Mouse (Mus musculus) heart, embryonic 11.5 days (tissue): Measurements from ENCODE around the gene Gsg1. TPM values are rescaled to one million over a fixed set of nuclear protein-coding genes. Genes with fewer than 3 reads are reported as not detected.
A peak's percentile ranks its signal among the peaks of the same experiment; 100 is the strongest.

Experiments
- ATAC-seq: fragments of 200-750 bp; cut with Nextera tagmentation; replicated peaks from 2 replicates; pipeline ENCODE4 v1.8.0; 2017; ENCODE audit warnings: moderate library complexity; ENCODE audit not compliant: insufficient number of reproducible peaks, low FRiP score, low TSS enrichment
- H3K27ac ChIP-seq: fragments of 300-500 bp; sonication (generic); 2 replicates; pipeline ENCODE4 v1.5.1; 2014; ENCODE audit warnings: mild to moderate bottlenecking, low read depth, low read length
- H3K27me3 ChIP-seq: fragments of 300-500 bp; sonication (generic); 2 replicates; pipeline ENCODE4 v1.6.1; 2014; ENCODE audit warnings: mild to moderate bottlenecking, low read length, mixed read lengths; ENCODE audit not compliant: control insufficient read depth, insufficient read depth
- H3K36me3 ChIP-seq: fragments of 300-500 bp; sonication (generic); 2 replicates; pipeline ENCODE4 v1.6.1; 2014; ENCODE audit warnings: mild to moderate bottlenecking, low read length, moderate library complexity, mixed read lengths; ENCODE audit not compliant: control insufficient read depth, insufficient read depth
- H3K4me1 ChIP-seq: fragments of 300-500 bp; sonication (generic); 2 replicates; pipeline ENCODE4 v1.6.1; 2014; ENCODE audit warnings: low read length; ENCODE audit not compliant: control insufficient read depth, insufficient read depth
- H3K4me2 ChIP-seq: fragments of 300-500 bp; sonication (generic); 2 replicates; pipeline ENCODE4 v1.6.1; 2014; ENCODE audit warnings: mild to moderate bottlenecking, moderate library complexity
- H3K4me3 ChIP-seq: fragments of 300-500 bp; sonication (generic); 2 replicates; pipeline ENCODE4 v1.5.1; 2014; ENCODE audit warnings: low read depth, low read length
- H3K9ac ChIP-seq: fragments of 300-500 bp; sonication (generic); 2 replicates; pipeline ENCODE4 v1.6.1; 2014; ENCODE audit warnings: mild to moderate bottlenecking, low read depth, low read length, moderate library complexity
- H3K9me3 ChIP-seq: fragments of 300-500 bp; sonication (generic); replicated peaks from 2 replicates; pipeline ENCODE4 v1.6.1; 2016; ENCODE audit warnings: low read length; ENCODE audit not compliant: control insufficient read depth
- WGBS: fragments of 180-500 bp; shearing (Covaris S2); extraction: QIAGEN DNeasy Blood & Tissue Kit; methylation state at CpG from one replicate; pipeline ENCODE4 v1.1.7; 2014; ENCODE audit not compliant: insufficient replicate concordance; 5-methylcytosine and 5-hydroxymethylcytosine counted together
- polyA plus RNA-seq: library from polyadenylated mRNA; unstranded; fragments of >200 nt; fragmentation: Nextera tagmentation; extraction: Ambion mirVana; gene quantifications from 2 replicates; pipeline ENCODE4 v1.2.1, GENCODE M21; 2014

Gene Gsg1
- polyA plus RNA-seq, 1 experiment from 2014 or later: 1.0 TPM

DNA sequence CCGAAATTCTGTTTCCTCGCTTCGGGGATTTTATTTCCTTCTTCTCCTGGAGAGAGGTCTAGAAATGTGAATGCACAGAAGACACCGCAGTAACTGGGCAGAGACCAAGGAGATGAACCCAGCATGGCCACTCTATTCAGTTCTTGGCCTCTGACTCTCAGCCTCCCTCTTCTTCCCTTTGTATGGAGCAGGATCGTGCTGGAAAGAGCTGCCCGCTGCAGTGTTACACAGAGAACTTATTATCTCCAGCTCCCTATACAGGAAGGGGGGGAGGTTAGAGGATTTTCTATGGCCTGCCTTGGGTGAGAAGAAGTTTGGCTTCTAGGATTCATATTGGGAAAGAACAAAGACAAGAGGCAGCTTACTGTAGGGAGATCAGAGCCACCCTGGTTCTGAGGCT lies 64.0 kb downstream of the Gsg1 start:
- Histone ChIP-seq H3K4me2 (no peak overlapping the region), H3K27me3 (no peaks in the 10 kb centered on the region), H3K9me3 (no peaks in the 10 kb centered on the region), H3K27ac (no peak overlapping the region), H3K4me3 (no peak overlapping the region), H3K9ac (0 out of 2 replicates have a peak overlapping the region, but pooled peaks have one; percentile 16), H3K4me1 (peaks cover 4% of the 10 kb centered on the region), H3K36me3 (no peaks in the 10 kb centered on the region)
- WGBS: 77% methylated on average over 6 of the region's 6 CpGs
- no peak for ATAC-seq

DNA sequence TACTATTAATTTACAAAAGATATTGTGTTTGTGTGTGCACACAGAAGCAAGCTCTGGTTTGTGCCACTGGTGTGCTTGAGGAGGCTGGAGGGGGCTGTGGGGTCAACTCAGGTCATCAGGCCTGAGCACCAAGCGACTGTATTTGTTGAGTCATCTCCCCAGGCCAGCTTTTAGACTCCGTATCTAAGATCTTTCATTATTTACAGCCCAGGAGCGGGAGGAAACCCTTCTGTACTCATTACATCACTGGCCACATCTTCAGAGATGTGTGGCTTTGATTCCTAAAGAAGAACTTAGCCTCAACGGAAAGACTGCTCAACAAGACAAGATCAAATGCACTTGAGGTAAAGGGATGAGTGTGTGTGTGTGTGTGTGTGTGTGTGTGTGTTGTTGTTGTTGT lies 65.5 kb downstream of the Gsg1 start:
- Histone ChIP-seq H3K36me3 (no peaks in the 10 kb centered on the region), H3K4me2 (no peak overlapping the region), H3K27ac (no peak overlapping the region), H3K27me3 (no peaks in the 10 kb centered on the region), H3K9me3 (no peaks in the 10 kb centered on the region), H3K4me1 (peaks cover 7% of the 10 kb centered on the region), H3K9ac (no peak overlapping the region), H3K4me3 (no peak overlapping the region)
- 58% methylated on average over 4 of the region's 4 CpGs for WGBS
- ATAC-seq: no peak

Other genes with a start within 250 kb of the Gsg1 start
- gene Ddx47, start 242.7 kb downstream of the Gsg1 start, polyA plus RNA-seq: 74.6 and 78.3 TPM in 2 replicates
- gene Gprc5a, start 188.7 kb downstream of the Gsg1 start, polyA plus RNA-seq: 3.4 and 4.3 TPM in 2 replicates
- gene Gprc5d, start 136.1 kb downstream of the Gsg1 start, polyA plus RNA-seq: not detected in 2 replicates
- 11.2 and 11.3 TPM in 2 replicates for gene Fam234b, start 56.4 kb downstream of the Gsg1 start, polyA plus RNA-seq
- 7.2 and 15.2 TPM in 2 replicates for gene Hebp1, start 56.3 kb downstream of the Gsg1 start, polyA plus RNA-seq
- gene Pbp2, start 56.1 kb upstream of the Gsg1 start, polyA plus RNA-seq: not detected in 2 replicates
- 7.7 and 10.0 TPM in 2 replicates for gene Emp1, start 108.2 kb upstream of the Gsg1 start, polyA plus RNA-seq